Mouse (Mus musculus): ENCODE results near the gene Plb1.

The Plb1 gene

DNA sequence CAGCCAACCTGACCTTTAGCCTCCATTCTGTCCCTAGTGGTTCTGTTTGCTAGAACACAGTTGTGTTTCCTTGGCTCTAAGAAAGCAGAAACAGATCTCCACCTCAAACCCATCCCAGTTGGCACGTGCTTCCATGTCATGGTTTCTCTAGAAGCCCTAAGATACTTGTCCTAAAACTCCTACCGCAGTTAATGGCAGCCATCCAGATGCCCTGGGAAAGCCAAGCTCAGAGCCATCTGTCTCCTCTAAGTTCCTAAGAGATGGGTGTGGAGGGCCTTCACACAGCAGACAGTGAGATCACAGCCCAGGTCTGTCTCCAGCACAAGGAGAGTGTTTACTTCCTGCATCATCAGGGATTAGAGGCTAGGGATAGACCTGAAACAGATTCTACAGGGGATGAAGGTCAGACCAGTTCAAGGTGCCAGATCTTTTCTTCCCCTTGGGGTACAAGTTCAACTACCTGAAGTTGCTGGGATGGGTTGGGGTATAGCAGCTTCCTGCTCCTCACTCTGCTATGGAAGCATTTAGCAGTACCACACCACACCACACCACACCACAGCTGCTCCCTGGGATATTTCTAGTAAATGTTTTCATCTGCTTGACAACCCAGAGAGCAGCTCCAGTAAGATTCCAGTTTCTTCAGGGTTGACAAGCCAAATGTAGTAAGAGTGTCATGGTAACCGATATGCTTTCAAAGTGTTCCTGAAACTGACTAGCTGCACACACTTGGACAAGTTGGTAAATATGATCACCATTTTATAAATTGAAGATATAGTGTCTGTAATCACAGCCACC, 129.1 kb downstream of the Plb1 start:
- no peaks in the 10 kb centered on the region for H3K36me3 ChIP-seq (ENCODE audit: control insufficient read depth, insufficient read depth, low read length, poor library complexity, severe bottlenecking)
- DNase-seq (ENCODE audit: low read depth, low spot score), result no peak
- no peaks in the 10 kb centered on the region for H3K27me3 ChIP-seq (ENCODE audit: control insufficient read depth, insufficient read depth, low read length, poor library complexity, severe bottlenecking)

DNA sequence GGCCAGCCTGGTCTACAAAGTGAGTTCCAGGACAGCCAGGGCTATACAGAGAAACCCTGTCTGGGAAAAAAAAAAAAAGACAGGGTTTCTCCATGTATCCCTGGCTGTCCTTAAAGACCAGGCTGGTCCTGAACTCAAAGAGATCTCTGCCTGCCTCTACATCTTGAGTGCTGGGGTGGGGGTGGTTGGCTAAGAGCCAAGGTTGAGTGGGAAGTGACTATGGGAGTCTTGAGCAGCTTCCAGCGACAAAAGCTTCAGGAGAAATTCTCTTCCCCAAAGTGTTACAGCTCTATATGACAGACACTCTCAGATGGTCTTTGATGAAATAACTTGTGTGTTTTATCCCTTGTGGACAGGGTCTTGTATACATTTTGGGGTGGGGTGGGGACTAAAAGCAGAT, 136.9 kb downstream of the Plb1 start:
- no peak for DNase-seq (ENCODE audit: low read depth, low spot score)
- Histone ChIP-seq H3K27me3 (ENCODE audit: control insufficient read depth, insufficient read depth, low read length, poor library complexity, severe bottlenecking) (no peaks in the 10 kb centered on the region), H3K36me3 (ENCODE audit: control insufficient read depth, insufficient read depth, low read length, poor library complexity, severe bottlenecking) (no peaks in the 10 kb centered on the region)

DNA sequence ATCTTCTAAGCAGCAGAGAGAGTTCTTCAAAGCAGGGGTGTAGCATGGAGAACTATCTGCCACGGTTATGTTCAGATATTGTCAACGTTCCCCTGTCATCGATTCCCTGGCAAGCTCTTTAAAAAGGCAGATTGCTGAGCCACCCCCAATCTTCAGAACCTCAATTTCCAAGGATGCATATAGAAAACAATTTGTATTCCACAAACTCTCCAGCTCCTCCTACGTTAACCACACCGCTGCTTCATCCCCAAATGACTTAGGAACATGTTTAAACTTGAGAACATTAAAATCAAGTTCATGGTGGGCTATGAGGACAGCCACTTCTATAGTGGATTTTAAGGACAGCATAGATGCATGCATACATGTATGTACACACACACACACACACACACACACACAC, 138.7 kb downstream of the Plb1 start:
- H3K36me3 ChIP-seq (ENCODE audit: control insufficient read depth, insufficient read depth, low read length, poor library complexity, severe bottlenecking), result no peaks in the 10 kb centered on the region
- no peaks in the 10 kb centered on the region for H3K27me3 ChIP-seq (ENCODE audit: control insufficient read depth, insufficient read depth, low read length, poor library complexity, severe bottlenecking)
- no peak for DNase-seq (ENCODE audit: low read depth, low spot score)

DNA sequence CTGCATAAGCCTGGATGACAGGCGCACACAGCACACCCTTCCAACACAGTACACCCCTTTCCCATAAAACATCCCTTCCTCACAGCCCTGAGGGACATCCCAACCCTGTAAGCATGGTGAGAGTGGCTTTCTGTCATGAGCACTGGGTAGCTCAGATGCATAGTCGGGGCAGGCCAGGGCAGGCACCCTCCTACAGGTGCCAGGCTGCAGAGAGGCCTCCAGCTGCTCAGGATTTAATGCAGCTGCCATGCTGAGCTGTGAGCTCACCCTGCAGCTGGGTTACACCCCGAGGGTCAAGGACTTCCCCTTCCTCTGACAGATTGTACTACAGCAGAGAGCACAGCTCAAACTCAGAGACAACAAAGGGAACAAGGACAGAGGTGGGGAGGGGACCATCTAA, 146.0 kb downstream of the Plb1 start:
- Histone ChIP-seq H3K27me3 (ENCODE audit: control insufficient read depth, insufficient read depth, low read length, poor library complexity, severe bottlenecking) (no peaks in the 10 kb centered on the region), H3K36me3 (ENCODE audit: control insufficient read depth, insufficient read depth, low read length, poor library complexity, severe bottlenecking) (no peaks in the 10 kb centered on the region)
- DNase-seq (ENCODE audit: low read depth, low spot score), result peak; percentile 41

DNA sequence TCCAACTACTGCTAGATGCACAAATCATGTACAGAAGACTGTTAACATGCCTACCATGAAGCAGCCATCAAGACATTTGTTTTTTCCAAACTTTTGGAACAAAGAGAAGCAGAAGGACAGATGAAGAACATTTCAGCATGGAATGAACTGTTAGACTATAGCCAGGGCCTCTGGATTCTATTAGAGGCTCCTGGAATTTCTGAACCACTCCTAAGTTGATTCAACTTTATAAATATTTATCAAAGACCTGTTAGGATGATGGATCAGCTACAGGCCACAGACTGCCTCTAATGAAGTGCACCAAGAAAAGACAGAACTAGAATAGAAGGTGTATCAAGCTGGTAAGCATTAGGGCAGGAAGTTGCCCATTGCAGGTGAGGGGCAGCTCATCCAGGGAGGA, 156.1 kb downstream of the Plb1 start:
- no peak for DNase-seq (ENCODE audit: low read depth, low spot score)
- Histone ChIP-seq H3K36me3 (ENCODE audit: control insufficient read depth, insufficient read depth, low read length, poor library complexity, severe bottlenecking) (no peaks in the 10 kb centered on the region), H3K27me3 (ENCODE audit: control insufficient read depth, insufficient read depth, low read length, poor library complexity, severe bottlenecking) (no peaks in the 10 kb centered on the region)

DNA sequence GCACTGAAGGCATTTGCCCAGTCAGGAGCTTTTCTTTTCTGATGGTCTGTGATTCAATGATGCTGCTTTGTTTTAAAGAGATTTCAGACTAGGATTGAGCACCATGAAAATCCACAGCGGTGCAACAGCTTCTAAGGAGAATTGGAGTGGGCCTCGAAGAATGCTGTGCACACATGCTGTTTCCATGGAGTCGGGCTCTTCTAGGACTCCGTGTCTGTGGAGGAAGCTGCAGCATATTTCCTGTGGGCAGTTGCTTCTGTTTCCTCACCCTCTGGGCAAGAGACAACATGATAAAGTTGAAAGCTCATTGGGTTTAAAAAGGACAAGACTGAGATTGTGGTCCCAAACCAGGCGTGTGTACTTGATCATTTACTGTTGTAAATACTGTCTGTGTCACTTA, 157.8 kb downstream of the Plb1 start:
- H3K36me3 ChIP-seq (ENCODE audit: control insufficient read depth, insufficient read depth, low read length, poor library complexity, severe bottlenecking), result no peaks in the 10 kb centered on the region
- no peak for DNase-seq (ENCODE audit: low read depth, low spot score)
- H3K27me3 ChIP-seq (ENCODE audit: control insufficient read depth, insufficient read depth, low read length, poor library complexity, severe bottlenecking), result no peaks in the 10 kb centered on the region

DNA sequence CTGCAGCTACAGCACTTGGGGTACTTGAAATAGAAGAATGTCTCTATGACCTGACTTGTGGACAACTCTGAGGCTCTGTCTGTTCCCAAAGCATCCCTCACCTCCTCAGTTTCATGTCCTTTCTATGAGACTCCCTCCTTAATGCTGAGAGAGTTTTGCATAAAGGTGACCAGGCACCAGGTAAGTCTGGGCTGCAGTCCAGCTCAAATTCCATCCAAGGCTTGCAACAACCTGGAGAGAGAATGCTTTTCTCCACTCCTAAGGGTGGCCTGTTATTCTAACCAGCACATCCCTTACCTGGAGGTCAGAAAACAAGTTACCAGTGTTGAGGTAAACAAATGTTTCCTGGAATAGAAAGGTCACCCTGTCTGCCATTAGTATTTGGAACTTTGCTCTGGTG, 159.8 kb downstream of the Plb1 start:
- no peak for DNase-seq (ENCODE audit: low read depth, low spot score)
- Histone ChIP-seq H3K36me3 (ENCODE audit: control insufficient read depth, insufficient read depth, low read length, poor library complexity, severe bottlenecking) (no peaks in the 10 kb centered on the region), H3K27me3 (ENCODE audit: control insufficient read depth, insufficient read depth, low read length, poor library complexity, severe bottlenecking) (no peaks in the 10 kb centered on the region)

DNA sequence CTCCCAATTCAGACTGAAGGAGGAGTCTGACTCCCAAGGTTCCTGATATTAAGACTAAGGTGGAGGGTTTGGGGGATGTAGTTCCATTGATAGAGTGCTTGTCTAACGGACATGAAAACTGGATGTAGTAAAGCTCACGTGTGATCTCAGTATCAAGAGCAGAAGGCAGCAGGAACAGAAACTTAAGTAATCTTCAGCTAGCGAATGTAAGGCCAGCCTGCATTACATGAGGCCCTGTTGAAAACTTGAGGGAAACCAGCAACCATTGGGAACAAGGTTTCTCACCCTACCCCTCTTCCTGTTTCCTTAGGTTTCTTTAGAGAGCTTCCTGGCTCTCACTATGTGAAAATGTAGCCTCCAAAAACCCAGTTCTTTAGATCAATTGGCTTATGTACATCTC, 162.1 kb downstream of the Plb1 start:
- H3K27me3 ChIP-seq (ENCODE audit: control insufficient read depth, insufficient read depth, low read length, poor library complexity, severe bottlenecking), result no peaks in the 10 kb centered on the region
- no peak for DNase-seq (ENCODE audit: low read depth, low spot score)
- H3K36me3 ChIP-seq (ENCODE audit: control insufficient read depth, insufficient read depth, low read length, poor library complexity, severe bottlenecking), result no peaks in the 10 kb centered on the region

DNA sequence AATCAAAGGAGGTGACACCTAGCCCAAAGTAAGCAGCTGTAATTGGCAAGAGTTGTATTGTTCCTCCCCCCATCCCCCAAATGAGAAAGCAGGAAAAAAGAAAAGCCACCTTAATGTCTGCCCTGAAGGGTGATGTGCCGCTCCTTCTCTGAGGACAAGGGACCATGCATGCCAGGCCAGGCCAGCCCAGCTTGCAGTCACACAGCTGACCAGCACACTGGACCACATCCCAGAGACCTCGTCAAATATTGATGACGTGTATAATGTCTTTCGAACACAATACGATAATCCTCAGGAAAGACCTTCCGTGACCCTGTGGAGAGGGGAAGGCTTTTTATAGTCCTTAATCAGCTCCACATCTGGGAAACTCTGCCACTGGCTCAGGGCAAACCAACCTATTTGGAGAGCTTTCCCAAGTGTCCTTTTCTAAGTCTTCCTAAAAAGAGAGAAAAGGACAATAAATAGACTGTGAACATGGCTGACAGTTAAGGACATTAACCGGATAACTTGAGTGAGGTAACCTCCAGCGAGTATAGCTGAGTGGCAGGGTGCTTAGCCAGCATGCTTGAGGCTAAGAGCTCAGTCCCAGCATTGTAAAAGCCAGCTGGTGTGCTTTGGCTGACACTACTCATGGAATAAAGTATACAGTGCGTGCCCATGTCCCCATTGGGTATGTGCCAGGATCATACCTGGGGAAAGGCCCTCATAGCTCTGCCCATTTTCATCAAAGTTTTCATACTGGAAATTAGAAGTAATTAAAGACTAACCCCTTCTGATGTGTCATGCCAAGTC, 162.8 kb downstream of the Plb1 start:
- Histone ChIP-seq H3K36me3 (ENCODE audit: control insufficient read depth, insufficient read depth, low read length, poor library complexity, severe bottlenecking) (no peaks in the 10 kb centered on the region), H3K27me3 (ENCODE audit: control insufficient read depth, insufficient read depth, low read length, poor library complexity, severe bottlenecking) (no peaks in the 10 kb centered on the region)
- no peak for DNase-seq (ENCODE audit: low read depth, low spot score)

DNA sequence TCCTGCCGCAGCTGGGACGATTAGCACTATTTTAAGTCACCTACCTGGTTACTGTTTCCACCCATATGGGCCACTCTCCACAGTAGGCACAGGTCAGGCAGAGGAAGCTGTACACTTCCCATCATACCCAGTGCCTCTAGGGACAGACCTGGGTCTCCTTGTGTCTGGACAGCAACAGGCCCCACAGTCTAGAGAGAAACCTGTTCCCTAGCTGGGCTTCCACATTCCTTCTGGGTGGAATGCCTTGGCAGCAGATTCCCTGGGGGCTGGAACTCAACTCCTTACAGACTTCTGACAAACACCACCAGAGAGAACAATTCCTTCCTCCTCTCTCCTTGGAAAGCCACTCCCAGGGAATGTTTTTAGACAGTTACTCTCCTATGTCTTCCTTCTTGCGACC, 165.2 kb downstream of the Plb1 start:
- no peak for DNase-seq (ENCODE audit: low read depth, low spot score)
- Histone ChIP-seq H3K36me3 (ENCODE audit: control insufficient read depth, insufficient read depth, low read length, poor library complexity, severe bottlenecking) (no peaks in the 10 kb centered on the region), H3K27me3 (ENCODE audit: control insufficient read depth, insufficient read depth, low read length, poor library complexity, severe bottlenecking) (no peaks in the 10 kb centered on the region)

DNA sequence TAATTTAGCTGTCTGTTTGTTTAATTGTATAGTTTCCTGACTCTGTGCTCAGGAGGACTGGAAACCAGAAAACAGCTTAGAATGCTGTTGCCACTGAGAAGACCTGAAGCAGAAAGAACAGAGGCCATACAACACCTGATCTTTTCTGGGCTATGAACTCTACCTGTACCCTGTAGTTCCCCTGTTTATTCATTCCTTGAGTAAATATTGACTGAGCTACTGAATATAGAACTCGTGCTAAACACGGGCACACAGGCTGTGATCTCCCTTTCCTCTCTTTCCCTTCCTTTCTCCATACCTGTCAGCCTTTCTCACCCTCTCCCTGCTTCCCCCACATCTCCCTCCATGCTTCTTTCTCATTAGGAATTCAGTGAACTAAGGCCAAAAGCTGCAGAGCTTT, 168.4 kb downstream of the Plb1 start:
- H3K36me3 ChIP-seq (ENCODE audit: control insufficient read depth, insufficient read depth, low read length, poor library complexity, severe bottlenecking), result no peaks in the 10 kb centered on the region
- no peak for DNase-seq (ENCODE audit: low read depth, low spot score)
- no peaks in the 10 kb centered on the region for H3K27me3 ChIP-seq (ENCODE audit: control insufficient read depth, insufficient read depth, low read length, poor library complexity, severe bottlenecking)

DNA sequence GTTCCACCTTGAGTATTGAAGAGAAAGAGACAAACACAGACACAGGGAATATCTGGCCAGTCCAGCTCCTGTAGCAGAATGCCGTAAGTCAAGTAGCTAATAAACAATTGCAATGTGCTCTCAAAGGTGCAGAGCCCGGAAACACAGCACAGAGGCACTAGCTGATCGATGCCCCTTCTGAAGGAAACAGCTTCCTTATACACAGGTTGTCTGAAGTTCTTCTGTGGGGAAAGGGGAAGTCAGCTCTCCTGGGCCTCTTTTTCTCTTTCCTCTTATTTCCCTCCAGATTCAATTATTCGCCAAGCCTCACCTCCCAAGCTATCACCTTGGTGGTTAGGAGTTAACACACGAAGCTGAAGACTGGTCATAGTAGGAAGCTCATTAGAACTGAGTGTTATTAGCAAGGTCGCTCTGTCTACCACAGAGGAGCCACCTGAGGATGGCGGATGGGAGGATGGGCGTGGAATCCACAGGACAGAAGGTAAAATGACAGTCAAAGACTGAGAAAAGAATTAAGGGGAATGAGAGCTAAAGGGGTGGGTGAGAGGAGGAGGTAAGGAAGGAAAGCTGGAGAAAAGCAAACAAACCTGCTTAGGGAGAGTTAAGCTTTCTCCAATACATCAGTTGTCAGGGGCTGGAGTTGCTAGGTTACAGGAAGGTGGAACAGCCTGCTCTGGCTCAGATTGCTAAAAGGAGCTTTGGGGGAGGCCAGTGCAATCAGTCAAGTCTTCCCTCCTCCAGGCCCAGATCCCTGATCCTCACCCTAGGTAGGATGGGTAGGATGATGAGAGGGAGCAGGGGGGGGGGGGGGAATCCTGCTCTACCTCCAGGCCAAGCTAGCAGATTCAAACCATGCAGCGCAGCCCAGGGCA, 170.8 kb downstream of the Plb1 start:
- Histone ChIP-seq H3K27me3 (ENCODE audit: control insufficient read depth, insufficient read depth, low read length, poor library complexity, severe bottlenecking) (no peaks in the 10 kb centered on the region), H3K36me3 (ENCODE audit: control insufficient read depth, insufficient read depth, low read length, poor library complexity, severe bottlenecking) (no peaks in the 10 kb centered on the region)
- DNase-seq (ENCODE audit: low read depth, low spot score), result no peak

DNA sequence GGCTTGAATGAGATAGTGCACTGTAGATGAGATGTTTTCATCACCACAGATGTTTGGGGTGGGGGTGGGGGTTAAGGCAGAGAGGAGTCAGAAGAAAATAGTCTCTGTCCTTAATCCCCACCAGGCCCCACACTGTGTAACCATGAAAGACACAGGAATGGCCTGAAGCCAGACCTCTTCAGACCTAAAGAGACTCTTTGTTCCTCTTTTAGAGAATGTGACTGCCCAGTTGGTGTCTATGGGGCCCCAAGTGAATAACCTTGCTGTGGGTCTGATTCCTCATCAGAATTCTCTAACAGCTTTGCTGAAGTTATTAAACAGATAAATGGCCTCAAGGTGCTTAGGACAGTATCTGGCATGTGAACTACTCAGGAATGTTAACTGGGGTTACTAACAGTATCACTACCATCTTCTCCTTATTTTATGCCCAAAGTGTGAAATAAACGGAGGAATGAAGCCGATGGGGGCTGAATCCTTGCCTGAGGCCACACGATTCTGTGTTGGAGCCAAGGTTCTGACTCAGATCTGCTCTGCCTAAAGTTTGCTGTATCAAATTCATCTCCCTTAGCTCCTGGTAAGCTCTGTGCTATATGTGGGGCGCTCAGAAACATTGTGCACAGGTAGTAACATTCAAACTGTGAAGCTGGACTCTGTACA, 172.8 kb downstream of the Plb1 start:
- no peaks in the 10 kb centered on the region for H3K27me3 ChIP-seq (ENCODE audit: control insufficient read depth, insufficient read depth, low read length, poor library complexity, severe bottlenecking)
- no peaks in the 10 kb centered on the region for H3K36me3 ChIP-seq (ENCODE audit: control insufficient read depth, insufficient read depth, low read length, poor library complexity, severe bottlenecking)
- DNase-seq (ENCODE audit: low read depth, low spot score), result peak; percentile 24

DNA sequence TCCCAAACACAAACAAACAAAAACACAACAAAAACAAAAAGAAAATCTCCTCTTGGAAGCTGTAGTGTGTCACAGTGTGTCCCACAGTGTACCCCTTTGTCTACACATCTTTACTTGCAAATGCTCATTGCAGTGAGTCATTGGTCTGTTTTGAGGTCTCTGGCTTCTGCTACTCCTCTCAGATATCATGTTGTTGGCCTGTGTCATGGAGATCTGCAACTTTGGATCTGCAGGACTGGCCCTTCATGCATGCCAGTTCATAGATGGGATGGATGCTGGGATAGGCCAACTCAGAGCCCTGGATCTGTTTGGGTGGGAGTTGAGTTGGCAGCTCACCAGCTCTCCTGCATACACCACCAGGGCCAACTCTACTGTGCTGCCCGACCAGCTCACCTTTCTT, 176.3 kb downstream of the Plb1 start:
- DNase-seq (ENCODE audit: low read depth, low spot score), result no peak
- no peaks in the 10 kb centered on the region for H3K36me3 ChIP-seq (ENCODE audit: control insufficient read depth, insufficient read depth, low read length, poor library complexity, severe bottlenecking)
- no peaks in the 10 kb centered on the region for H3K27me3 ChIP-seq (ENCODE audit: control insufficient read depth, insufficient read depth, low read length, poor library complexity, severe bottlenecking)
